Mouse (Mus musculus) neural tube, embryonic 14.5 days (tissue): ENCODE results near the gene Cacna2d4. TPM values are rescaled to one million over a fixed set of nuclear protein-coding genes. Genes with fewer than 3 reads are reported as not detected.

Experiments
- ATAC-seq: fragments of 200-750 bp; cut with Nextera tagmentation; 2 replicates; pipeline ENCODE4 v1.8.0; 2017; ENCODE audit warnings: low read depth, mild to moderate bottlenecking, moderate TSS enrichment, moderate library complexity
- H3K27ac ChIP-seq: fragments of 300-500 bp; sonication (generic); 2 replicates; pipeline ENCODE4 v1.5.1; 2014; ENCODE audit warnings: low read depth, mild to moderate bottlenecking, control low read depth, low read length, moderate library complexity, mixed read lengths
- H3K27me3 ChIP-seq: fragments of 300-500 bp; sonication (generic); 2 replicates; pipeline ENCODE4 v1.6.1; 2014; ENCODE audit warnings: low read length; ENCODE audit not compliant: control insufficient read depth, insufficient read depth
- H3K36me3 ChIP-seq: fragments of 300-500 bp; sonication (generic); 2 replicates; pipeline ENCODE4 v1.6.1; 2014; ENCODE audit warnings: low read length, mixed read lengths; ENCODE audit not compliant: control insufficient read depth, insufficient read depth
- H3K4me1 ChIP-seq: fragments of 300-500 bp; sonication (generic); 2 replicates; pipeline ENCODE4 v1.6.1; 2014; ENCODE audit warnings: low read length; ENCODE audit not compliant: control insufficient read depth, insufficient read depth
- H3K4me2 ChIP-seq: fragments of 300-500 bp; sonication (generic); 2 replicates; pipeline ENCODE4 v1.6.1; 2014; ENCODE audit warnings: mild to moderate bottlenecking, low read depth, low read length, control low read depth
- H3K4me3 ChIP-seq: fragments of 300-500 bp; sonication (generic); 2 replicates; pipeline ENCODE4 v1.5.1; 2014; ENCODE audit warnings: low read depth, low read length, control low read depth, mixed read lengths
- H3K9ac ChIP-seq: fragments of 300-500 bp; sonication (generic); replicated peaks from 2 replicates; pipeline ENCODE4 v1.6.1; 2014; ENCODE audit warnings: low read depth, mild to moderate bottlenecking, control low read depth, low read length, mixed read lengths
- H3K9me3 ChIP-seq: fragments of 300-500 bp; sonication (generic); 2 replicates; pipeline ENCODE4 v1.6.1; 2016; ENCODE audit warnings: low read length; ENCODE audit not compliant: control insufficient read depth
- WGBS: fragments of 180-500 bp; shearing (Covaris S2); extraction: QIAGEN DNeasy Blood & Tissue Kit; methylation state at CpG from one replicate; pipeline ENCODE4 v1.1.7; 2014; 5-methylcytosine and 5-hydroxymethylcytosine counted together
- polyA plus RNA-seq: library from polyadenylated mRNA; unstranded; fragments of >200 nt; fragmentation: Nextera tagmentation; extraction: Ambion mirVana; gene quantifications from 2 replicates; pipeline ENCODE4 v1.2.1, GENCODE M21; 2014

The Cacna2d4 gene
- polyA plus RNA-seq: 0.19 and 0.26 TPM in 2 replicates

GRCm38 (mm10) chr6:119236241-119236640 lies at the start of gene Cacna2d4:
Cacna2d4 (plus strand) TSS chr6:119236526.
- no peak within 1 kb of the TSS for H3K9ac ChIP-seq

GRCm38 (mm10) chr6:119186658-119187057 lies 49.7 kb upstream of the Cacna2d4 start:
- Histone ChIP-seq H3K27me3 (no peaks in the 10 kb centered on the region), H3K9ac (no peak overlapping the region), H3K36me3 (peaks cover 24% of the 10 kb centered on the region), H3K9me3 (no peaks in the 10 kb centered on the region), H3K4me3 (no peak overlapping the region), H3K4me2 (no peak overlapping the region), H3K4me1 (no peaks in the 10 kb centered on the region), H3K27ac (no peak overlapping the region)
- no peak for ATAC-seq
- WGBS: 66% methylated on average over 8 of the region's 8 CpGs

More at GRCm38 (mm10) chr6:119236241-119236640, at the start of gene Cacna2d4:
- peaks cover 9% of the 10 kb centered on the region; the same call in 1 of the 2 replicates for H3K4me1 ChIP-seq
- no peak within 1 kb of the TSS for H3K4me3 ChIP-seq
- H3K27me3 ChIP-seq: no peaks in the 10 kb centered on the region
- no peak within 1 kb of the TSS for H3K4me2 ChIP-seq
- WGBS: 69% methylated on average over 1 of the region's 1 CpGs
- no peaks in the 10 kb centered on the region for H3K9me3 ChIP-seq
- H3K27ac ChIP-seq: peak within 1 kb of the TSS; percentile 64
- no peak for ATAC-seq
- no peaks in the 10 kb centered on the region for H3K36me3 ChIP-seq

DNA sequence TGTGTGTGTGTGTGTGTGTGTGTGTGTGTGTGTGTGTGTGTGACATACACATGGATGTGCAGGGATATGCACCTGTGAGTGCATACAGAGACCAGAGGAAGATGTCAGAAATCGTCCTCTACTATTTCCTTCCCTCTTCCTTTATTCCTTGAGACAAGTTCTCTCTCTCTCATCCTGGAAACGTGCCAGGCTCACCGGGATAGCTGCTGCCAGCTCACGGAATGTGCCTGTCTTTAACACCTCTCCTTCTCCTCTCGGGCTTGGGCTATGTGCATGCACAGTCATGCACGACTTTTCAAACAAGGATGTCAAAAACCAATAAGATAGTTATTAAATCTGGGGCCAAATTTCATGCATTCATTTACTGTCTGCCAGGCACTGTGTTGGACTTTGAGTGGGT lies 48.7 kb upstream of the Cacna2d4 start:
- Histone ChIP-seq H3K27me3 (no peaks in the 10 kb centered on the region), H3K27ac (no peak overlapping the region), H3K9ac (no peak overlapping the region), H3K4me2 (no peak overlapping the region), H3K4me3 (no peak overlapping the region), H3K36me3 (peaks cover 28% of the 10 kb centered on the region), H3K9me3 (no peaks in the 10 kb centered on the region), H3K4me1 (no peaks in the 10 kb centered on the region)
- 69% methylated on average over 6 of the region's 6 CpGs for WGBS
- ATAC-seq: no peak

DNA sequence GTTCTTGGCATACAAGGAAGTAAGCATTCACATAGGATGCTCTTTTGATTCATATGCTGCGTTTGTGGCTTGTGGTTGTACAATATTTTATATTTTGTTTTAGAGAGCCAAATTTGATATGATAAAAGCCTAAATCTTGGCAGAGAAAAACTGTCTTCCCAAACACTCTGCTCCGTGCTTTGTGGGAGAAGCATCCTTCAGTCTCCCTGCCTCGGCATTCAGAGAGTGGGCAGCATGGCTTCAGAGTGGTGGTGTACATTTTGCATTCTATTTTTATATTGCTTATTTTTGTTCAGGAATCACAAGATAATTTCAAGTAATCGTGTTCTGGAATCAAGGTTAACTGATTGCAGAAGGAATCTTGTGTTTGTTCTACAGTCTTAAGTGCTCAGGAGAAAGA lies 44.8 kb upstream of the Cacna2d4 start:
- no peak for ATAC-seq
- Histone ChIP-seq H3K4me3 (no peak overlapping the region), H3K4me1 (no peaks in the 10 kb centered on the region), H3K27me3 (no peaks in the 10 kb centered on the region), H3K9me3 (no peaks in the 10 kb centered on the region), H3K27ac (no peak overlapping the region), H3K4me2 (no peak overlapping the region), H3K36me3 (peaks cover 35% of the 10 kb centered on the region), H3K9ac (no peak overlapping the region)
- WGBS: 96% methylated on average over 4 of the region's 4 CpGs

DNA sequence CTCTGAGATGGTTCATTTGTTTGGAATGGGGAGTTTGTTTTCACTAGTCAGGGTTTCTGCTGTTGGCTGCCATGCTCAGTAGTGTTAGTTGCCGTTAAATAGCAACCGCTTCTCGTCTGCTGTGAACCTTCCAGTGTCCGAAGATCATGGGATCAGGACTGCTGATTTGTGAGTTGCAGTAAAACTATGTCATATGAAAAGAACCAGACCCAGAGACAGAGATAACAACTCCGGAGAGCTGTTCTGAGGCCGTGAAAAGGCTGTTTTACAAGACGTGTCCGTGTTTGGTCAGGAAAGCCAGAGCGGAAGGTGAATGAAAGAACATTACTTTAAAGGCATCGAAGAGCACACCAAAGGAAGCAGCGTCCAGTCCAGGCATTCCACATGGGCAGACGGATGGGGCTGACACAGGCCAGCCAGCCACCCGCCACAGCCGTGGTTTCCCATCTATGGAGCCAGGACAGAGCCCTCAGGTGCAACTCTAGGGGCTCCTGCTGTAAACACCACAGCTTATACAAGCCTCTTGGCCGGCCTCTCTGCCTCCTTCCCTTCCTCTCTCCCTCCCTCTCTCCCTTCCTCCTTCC lies 42.7 kb upstream of the Cacna2d4 start:
- no peaks in the 10 kb centered on the region for H3K27me3 ChIP-seq
- 92% methylated on average over 15 of the region's 15 CpGs for WGBS
- no peaks in the 10 kb centered on the region for H3K9me3 ChIP-seq
- H3K36me3 ChIP-seq: peaks cover 30% of the 10 kb centered on the region
- no peak overlapping the region for H3K4me3 ChIP-seq
- no peaks in the 10 kb centered on the region for H3K4me1 ChIP-seq
- no peak overlapping the region for H3K27ac ChIP-seq
- no peak for ATAC-seq
- H3K9ac ChIP-seq: no peak overlapping the region
- H3K4me2 ChIP-seq: no peak overlapping the region

DNA sequence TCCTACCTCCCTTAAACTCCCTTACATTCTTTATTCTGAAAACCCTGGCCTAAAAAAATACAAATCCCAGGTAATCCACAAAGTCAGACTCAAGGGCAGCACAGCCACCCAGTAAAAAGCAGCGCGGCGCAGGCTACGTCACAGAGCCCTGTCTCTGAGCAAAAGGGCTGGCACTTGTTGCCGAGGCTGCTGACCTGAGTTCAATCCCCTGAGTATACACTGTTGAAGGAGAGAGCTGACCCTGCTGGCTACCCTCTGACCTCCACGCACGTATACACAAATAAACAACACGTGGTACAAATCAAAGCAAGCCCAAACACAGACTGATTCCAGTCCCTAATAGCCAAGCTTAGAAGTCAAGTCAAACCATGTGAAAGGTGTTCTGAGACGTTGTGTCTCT lies 42.2 kb upstream of the Cacna2d4 start:
- H3K9ac ChIP-seq: no peak overlapping the region
- no peak overlapping the region for H3K4me3 ChIP-seq
- no peak overlapping the region for H3K4me2 ChIP-seq
- H3K4me1 ChIP-seq: no peaks in the 10 kb centered on the region
- H3K27me3 ChIP-seq: no peaks in the 10 kb centered on the region
- ATAC-seq: no peak
- H3K36me3 ChIP-seq: peaks cover 30% of the 10 kb centered on the region
- H3K27ac ChIP-seq: no peak overlapping the region
- no peaks in the 10 kb centered on the region for H3K9me3 ChIP-seq
- WGBS: 83% methylated on average over 9 of the region's 9 CpGs

- no peaks in the 10 kb centered on the region for H3K27me3 ChIP-seq
- H3K9me3 ChIP-seq: no peaks in the 10 kb centered on the region
- WGBS: 89% methylated on average over 7 of the region's 7 CpGs
- no peaks in the 10 kb centered on the region for H3K4me1 ChIP-seq
- H3K4me3 ChIP-seq: no peak overlapping the region
- H3K27ac ChIP-seq: no peak overlapping the region
- no peak overlapping the region for H3K9ac ChIP-seq
- ATAC-seq: no peak
- no peak overlapping the region for H3K4me2 ChIP-seq
- peaks cover 28% of the 10 kb centered on the region for H3K36me3 ChIP-seq
Observed at GRCm38 (mm10) chr6:119194601-119195000, 41.7 kb upstream of the Cacna2d4 start.

GRCm38 (mm10) chr6:119196382-119197305 lies 39.7 kb upstream of the Cacna2d4 start, which contains the start of gene Cacna1c:
Cacna1c (minus strand) TSS chr6:119196418.
- no peaks in the 10 kb centered on the region for H3K27me3 ChIP-seq
- H3K27ac ChIP-seq: no peak within 1 kb of the TSS
- H3K4me3 ChIP-seq: no peak within 1 kb of the TSS
- H3K9ac ChIP-seq: no peak within 1 kb of the TSS
- H3K36me3 ChIP-seq: peaks cover 11% of the 10 kb centered on the region; the same call in 1 of the 2 replicates
- no peaks in the 10 kb centered on the region for H3K4me1 ChIP-seq
- 85% methylated on average over 17 of the region's 17 CpGs for WGBS
- no peak for ATAC-seq
- H3K9me3 ChIP-seq: no peaks in the 10 kb centered on the region
- H3K4me2 ChIP-seq: no peak within 1 kb of the TSS
